Mouse (Mus musculus) skeletal muscle tissue, adult 2 months (tissue): ENCODE data around the gene Klhl11.

ENCODE experiments used
- DNase-seq: peaks from one replicate; pipeline ENCODE4 v3.0.0-alpha.2; 2012; ENCODE audit warnings: low read depth, low spot score

Gene Klhl11

GRCm38 (mm10) chr11:100414021-100414913 lies 58.3 kb downstream of the Klhl11 start, which contains the start of gene P3h4:
Gene P3h4, minus strand, starts transcription at chr11:100414836.
- DNase-seq = peak; percentile 86

- no peak for DNase-seq
These were observed 59.0 kb downstream of the Klhl11 start for GRCm38 (mm10) chr11:100413541-100413940.
